Mouse (Mus musculus) right cerebral cortex, postnatal 10 days (tissue): Measurements from ENCODE around the gene Ctnna3.

Experiments used
- DNase-seq, 2 experiments: peaks; one replicate each; pipeline ENCODE4 v3.0.0; 2021; ENCODE audit warnings: low spot score in 2 of 2

Gene Ctnna3

DNA sequence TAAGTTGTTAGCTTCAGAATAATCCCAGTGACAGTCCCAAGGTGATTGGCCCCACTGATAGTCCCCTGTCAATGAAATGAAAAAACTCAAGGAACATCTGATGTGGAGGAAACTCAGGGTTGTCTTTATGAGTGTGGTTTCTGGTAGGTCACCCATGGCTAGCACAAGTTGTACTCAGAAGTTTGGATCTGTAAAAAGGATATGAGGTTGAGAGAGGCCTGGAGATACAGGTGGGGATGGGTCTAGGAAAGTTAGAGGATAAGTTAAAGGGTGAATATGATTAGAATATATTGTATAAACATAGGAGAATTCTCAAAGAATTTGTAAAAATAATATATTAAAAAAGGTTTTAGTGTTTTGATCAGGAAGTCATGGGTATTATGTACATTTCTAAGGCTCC is 497.4 kb downstream of the Ctnna3 start, which contains the start of gene Gm10118:
Gene Gm10118 (minus strand): TSS at position 101 of the 400 bp plus-strand sequence.
- no peak for DNase-seq

DNA sequence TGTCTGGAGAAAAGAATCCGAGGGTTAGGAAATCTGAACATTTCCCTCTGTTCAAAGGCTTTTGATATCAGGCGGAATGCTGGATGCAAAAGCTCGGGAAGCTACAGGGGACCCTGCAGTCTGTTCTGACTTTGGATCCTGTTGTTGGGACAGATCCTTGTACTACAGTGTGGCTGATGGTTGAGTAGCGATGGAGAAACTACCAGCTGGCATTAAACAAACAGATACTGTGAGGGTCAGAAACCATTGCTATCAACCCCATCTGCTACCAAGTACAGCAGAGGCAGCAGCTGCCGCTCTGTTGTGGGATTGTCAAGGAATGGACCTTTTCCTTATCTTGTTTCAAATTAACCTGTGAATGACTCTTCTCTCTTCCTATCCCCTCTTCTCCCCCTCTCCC is 504.0 kb downstream of the Ctnna3 start:
- DNase-seq: no peak

DNA sequence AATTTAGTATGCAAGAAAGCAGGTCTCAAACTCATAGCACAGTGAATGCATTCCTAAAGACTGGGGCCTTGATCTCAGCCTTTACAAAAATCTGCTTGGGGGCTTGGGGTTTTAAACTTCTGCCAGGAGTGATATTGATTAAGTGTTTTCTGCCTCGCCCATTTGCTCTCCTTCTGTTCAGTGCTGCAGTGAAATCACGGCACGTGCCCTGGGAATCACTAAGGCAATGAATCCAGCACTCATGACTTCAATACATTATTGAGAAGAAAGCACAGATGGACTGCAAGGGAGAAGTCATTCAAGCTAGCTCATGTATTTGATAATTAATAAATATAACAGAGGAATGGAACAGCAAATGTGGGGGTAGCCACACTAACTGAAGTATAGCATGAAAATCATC is 515.6 kb downstream of the Ctnna3 start:
- DNase-seq: no peak

DNA sequence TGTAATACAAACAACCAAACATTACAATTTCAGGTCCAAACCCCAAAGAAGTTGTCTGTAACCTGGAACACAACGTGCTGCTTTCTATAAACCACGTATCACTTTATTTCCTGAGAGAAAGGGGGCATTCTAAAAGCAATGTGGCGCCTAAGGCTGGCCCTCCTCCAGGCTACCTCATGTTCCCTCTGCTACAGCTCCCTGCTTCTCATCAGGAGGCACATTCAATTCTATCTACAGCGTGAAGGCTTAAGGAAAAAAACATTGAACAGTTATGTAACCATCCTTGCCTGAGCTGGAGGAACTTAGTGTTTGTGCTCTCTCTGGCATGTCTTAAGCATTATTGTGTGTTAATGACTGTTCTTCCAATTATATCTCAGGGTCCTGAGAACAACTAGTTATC is 517.4 kb downstream of the Ctnna3 start:
- no peak for DNase-seq

DNA sequence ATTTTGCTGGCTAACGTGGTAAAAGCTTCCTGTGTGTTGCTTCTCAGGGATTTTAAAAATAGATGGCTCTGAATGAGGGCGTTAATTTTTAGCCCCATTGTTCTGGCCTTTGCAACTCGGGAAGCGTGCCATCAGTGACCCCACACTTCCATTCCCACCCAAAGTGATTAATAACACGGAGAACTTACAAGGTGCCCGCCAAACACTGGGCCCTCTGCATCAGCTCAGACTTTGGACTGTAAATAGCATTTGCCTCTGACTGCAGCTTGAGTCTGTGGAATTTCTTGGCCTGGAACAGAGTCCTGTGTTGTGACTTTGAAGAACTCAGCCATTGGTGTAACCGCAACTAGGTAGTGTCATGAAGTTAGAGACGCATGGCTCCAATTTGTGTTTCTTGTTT is 521.0 kb downstream of the Ctnna3 start:
- DNase-seq: no peak

DNA sequence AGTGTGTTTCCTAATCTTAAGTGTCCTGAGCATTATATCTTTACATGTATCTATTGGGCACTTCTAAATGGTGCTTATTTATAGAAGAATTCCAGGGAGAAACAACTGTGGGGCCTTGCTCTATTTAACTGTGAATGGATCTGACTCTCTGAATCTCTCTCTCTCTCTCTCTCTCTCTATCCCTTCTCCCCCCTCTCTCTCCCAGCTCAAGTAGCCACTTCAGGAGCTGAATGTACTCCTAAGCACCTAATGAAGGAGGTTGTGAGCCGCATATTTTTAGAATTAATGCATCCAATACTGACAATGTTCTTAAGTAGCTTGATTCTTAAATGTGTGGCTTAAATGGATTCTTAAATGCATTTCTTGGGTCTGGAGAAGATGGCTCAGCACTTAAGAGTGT is 521.6 kb downstream of the Ctnna3 start:
- DNase-seq: no peak

DNA sequence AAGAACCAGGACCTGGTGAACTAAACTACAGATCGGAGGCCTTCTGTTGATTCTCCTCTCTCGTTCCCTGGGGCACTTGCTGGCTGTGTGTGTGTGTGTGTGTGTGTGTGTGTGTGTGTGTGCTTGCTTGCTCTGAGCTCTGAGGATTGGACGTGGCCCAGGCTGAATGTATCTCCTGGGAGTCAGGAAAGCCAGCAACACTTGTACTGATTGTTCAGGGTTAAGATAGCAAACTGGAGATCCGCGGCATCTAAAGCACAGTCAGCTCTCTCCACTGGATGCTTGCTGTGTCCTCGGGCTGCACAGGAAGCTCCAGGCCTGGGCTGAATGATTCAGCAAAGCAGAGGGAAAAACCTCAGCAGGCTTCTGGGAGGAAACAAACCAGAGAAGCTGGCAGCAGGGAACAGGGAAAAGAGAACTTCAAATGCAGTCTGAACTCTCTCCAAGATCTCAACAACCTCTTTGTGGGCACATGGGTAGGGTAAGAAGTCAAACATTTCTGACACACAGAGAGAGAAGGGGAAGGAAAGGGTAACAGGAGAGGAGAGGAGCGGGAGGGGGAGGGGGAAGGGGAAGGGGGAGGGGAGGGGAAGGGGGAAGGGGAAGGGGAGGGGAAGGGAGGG is 524.5 kb downstream of the Ctnna3 start:
- DNase-seq: no peak

DNA sequence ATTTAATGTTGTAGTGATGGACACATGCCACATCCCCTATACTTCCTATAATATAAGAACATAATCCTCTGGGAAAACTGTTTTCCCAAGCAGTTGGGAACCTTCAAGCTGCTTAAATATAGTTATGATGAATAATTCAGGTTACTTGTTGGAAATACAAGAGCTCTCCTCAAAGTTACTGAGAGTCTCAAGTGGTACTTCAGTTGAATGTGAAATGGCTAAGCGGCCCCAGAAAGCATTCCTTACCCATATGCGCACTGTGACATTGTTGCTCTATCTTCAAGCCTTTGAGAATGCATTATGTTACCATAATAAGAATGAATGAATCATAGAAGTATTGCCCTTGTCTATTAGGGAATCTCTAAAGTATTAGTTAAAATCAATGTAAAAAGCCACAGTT is 542.4 kb downstream of the Ctnna3 start:
- DNase-seq: no peak

DNA sequence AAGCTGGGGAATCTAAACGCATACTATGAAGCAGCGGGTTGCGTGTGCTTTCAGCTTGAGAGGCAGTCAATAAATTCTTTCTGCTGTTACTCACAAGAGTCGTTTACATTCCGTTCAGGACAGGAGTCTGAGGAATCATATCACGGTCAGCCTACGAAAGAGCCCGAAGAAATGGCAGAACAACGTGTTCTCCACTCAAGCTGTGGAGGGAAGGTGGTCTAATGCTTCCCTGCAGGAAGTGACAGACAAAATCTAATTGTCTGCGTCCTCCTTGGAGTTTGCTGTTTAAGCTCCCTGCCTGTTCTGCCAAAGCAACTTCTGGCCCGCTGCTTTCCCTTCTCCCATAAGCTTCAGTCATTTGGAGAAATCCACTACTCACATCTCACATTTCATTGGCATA is 548.2 kb downstream of the Ctnna3 start:
- DNase-seq: no peak

DNA sequence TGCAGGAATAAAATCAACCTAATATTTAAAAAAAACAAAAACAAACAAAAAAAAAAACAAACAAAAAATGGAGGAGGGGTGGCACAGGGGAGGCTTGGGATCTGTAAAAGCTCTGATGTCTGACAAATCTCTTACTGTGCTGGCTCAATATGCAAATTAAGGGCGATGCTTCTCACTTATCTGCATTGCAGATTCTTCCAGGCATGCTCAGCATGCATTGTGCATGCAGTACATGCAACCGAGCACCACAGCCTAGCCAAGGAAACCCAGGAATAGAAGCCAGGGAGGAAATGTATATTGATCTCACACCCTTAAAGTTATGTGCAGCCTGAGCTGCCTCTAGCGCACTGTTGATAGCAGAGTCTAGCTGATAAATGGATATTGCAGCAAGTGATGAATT is 548.6 kb downstream of the Ctnna3 start:
- no peak for DNase-seq

DNA sequence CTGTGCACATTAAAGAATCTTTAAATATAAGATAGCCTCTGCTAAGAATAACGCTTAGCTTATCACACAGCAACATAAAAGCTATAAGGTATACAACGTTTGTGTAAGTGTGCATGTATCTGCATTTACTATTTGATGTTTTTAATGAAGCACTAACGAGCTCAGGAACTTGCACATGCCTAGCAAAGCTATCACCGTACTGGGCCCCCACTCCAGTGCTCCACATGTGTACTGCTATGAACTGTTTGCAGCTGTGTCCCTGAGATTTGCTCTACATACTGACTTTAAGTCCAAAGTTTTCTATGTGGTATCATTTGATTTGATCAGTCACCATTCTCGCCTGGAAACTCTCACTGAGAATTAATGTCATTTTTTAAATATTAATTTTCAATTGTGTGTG is 549.1 kb downstream of the Ctnna3 start:
- DNase-seq: no peak

DNA sequence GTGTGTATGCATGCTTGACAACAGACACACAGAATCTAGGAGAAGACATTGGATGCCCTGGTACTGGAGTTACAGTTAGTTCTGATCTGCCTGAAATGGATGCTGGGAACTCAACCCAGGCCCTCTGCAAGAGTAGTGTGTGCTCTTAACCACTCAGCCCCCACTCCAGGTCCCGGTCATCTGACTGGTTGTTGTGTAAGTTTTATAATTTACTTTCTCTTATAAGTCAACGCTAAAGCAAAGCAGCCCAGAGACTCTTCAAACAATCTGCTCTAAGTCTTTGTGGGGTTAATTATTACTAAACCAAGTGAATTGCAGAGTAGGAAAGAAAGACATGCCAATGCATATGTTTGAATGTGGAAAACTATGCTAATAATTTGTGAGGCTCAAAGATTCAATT is 549.5 kb downstream of the Ctnna3 start:
- no peak for DNase-seq

DNA sequence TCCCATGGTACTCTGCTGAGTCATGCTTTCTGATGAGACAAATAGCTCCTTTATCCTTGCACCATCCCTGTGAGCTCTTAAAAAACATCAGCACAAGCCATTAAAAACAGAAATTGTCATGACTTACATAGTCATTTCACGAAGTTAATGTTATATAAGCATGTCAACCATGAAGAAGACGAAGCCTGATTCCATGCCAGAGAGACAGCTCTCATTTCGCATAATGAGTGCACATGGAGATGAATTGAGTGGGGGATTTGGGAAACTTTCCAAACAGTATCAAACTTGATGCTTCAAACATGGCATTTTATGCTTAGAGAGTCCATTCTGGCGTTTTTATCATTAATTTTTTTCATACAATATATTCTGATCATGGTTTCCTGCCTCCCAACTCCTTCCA is 555.7 kb downstream of the Ctnna3 start:
- no peak for DNase-seq

DNA sequence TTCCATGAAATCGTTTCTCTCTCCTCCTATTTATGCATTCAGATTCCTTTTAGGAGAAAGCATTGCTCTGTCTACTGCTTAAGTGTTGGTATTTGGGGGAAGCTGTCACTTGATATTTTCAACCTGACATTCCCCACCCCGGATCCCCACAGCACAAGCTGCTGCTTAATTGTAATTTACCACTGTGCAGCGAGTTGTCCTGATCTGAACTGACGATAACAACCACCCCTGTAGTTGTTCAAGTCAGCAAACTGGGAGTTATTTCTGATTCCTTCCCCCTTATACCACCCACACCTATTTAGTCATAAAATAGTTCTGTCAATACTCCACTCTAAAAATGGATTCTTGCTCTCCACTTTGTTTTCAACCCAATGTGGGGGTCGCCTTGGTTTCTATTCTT is 564.4 kb downstream of the Ctnna3 start:
- DNase-seq: no peak

DNA sequence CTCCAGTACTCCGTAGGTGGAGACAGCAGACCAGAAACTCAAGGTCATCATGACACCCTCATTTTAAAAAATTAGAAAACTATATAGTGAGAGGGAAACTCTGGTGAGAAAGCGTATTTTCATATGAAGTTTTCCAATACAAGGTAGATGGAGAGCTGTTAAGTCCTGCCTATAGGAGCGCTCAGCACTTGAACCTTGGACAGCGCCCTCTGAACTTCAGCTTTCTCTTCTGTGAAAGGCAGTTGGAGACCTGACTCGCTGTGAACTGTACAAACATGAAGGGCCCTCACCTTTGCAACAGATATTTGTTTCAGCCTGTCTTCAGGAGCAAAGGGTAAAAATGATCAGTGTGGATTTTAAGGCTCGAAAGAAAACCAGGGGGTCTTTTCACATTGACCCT is 571.6 kb downstream of the Ctnna3 start:
- DNase-seq: no peak

DNA sequence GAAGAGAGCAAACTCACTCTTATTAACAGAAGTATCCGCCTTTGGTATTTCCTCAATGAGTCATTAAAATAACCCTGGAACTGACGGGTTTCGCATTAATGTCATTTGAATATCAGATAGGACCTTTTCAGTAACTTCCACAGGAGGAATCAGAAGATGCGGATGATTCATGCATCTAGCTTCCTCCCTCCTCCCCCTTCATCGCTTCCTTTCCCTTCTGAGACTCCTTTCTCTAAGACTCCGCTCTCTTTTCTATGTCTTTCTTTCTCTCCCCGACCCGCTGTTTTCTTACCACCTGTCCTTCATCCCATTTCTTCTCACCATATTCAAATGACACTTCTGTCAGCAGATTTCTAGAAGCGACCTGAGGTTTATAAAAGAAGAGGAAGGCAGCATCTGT is 572.1 kb downstream of the Ctnna3 start:
- no peak for DNase-seq

DNA sequence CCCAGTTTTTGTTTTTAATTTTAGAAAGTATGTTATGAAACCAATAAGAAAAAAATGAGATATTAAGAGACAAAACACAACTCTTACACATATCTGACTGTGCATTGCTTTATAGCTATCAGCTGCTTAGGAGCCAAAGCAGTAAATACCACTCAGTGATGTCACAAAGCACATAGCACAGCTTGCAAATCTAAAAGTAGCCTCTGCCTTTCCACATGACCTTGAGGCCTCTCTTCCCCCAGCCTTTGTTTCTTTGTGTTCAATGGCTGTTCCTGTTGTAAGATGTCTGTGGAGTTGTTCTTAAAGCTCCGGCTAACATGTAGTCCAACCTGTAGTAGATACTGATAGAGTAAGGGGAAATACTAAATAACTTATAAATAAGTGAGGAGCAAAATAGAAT is 590.4 kb downstream of the Ctnna3 start:
- no peak for DNase-seq

DNA sequence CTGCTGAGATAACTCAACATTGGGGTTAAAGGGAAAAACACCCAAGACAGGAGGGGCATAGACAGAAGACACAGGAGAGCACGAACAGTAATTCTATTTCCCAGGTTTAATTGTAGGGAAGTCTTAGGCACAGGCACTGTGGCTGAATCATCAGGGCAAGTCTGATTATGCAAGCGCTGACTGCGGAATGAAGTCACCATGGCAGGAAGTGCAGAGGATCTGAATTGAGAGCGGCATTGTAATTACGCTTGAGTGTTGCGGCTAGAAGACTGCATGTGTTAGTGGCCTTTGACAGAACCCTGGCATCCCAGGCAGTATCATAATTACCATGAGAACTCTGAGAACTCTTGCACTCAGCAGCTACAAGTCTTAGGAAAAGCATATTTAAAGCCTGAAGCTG is 593.4 kb downstream of the Ctnna3 start:
- no peak for DNase-seq

DNA sequence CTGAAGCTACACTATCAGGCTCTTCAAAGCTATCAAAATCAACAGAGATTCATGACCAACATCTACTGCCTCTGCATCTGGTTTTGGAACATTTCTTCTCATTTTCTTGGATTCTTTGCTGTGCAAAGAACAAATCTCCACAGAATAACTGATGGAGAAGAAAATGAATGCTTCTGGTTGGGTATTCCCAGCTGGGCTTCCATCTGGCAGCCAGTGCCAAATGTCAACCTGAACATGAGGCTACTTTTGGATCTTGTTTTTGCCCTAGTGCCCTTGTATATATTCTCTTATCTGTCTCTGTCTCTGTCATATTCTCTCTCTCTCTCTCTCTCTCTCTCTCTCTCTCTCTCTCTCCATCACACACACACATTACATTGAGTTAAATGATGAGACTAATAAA is 601.0 kb downstream of the Ctnna3 start:
- DNase-seq: no peak

DNA sequence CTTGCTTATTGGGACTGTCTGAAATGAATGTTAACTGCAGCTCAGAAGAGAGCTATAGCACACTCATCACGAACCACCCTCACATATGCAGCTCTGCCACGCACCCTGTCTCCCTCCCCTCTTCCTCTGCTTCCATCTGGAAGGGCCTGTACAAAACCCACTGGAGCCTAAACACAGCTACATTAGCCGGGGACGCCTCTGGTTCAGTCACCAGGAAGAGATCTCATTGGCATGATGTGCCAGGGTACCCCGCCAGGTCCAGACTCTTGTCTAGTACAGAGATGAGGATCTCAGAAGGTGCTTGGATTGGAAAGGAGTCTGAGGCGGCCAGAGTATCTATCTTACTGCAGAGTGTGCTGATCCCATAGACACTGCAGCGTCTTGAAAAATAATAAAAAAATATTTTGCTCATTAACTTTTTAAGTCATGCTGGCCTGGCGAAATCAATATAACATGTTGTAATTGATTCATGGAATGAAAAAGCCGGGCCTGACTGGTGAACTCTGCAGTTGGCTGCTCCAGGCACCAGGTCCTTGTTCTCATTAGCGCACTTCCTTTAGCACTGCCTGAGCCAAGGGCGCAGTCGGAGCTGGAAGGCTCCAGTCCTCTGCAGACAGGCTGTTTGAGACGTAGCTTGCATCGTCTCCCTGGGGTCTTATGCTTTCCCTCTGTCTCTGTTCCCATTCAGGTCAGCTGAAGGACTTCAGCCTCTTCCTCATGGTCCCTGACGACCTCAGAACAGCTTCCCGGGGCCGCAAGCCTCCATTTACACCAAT is 610.0 kb downstream of the Ctnna3 start:
- DNase-seq: peak in 1 of 2 experiments; percentile 35

DNA sequence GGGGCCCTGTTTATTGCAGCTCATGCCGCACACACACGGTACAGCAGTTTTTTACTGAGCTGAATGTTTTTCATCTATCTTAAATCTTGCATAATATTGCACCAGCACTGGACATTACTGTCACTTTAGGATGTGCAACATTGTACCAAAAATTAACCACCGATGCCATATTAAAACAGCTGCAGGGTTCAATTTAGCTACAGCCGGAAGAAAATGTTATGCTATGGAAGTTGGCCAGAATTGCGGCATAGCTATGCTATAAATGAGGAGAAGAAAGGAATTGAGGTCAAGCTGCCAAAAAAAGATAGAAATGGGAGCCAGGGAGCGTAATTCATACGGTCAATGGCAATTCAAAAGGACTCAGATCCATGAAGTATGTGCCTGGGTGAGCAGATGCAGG is 611.3 kb downstream of the Ctnna3 start:
- no peak for DNase-seq

DNA sequence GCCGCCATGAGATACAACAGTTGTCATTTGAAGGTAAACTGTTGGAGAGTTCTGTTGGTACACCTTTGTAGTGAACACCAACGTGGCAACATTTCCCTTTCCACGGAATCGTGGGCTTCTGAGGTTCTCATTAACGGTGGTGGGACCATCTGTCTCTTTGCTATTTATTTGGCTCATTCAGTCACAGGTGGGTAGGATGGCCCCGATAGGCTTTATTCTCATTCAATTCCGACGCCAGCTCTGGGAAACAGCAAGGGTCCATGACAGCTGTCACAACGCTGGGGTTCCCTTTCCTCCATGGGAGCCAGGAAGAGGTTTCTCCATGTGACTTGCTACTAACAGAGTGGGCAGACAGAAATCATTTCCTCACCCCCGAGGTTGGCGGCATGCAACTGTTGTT is 612.0 kb downstream of the Ctnna3 start:
- no peak for DNase-seq

DNA sequence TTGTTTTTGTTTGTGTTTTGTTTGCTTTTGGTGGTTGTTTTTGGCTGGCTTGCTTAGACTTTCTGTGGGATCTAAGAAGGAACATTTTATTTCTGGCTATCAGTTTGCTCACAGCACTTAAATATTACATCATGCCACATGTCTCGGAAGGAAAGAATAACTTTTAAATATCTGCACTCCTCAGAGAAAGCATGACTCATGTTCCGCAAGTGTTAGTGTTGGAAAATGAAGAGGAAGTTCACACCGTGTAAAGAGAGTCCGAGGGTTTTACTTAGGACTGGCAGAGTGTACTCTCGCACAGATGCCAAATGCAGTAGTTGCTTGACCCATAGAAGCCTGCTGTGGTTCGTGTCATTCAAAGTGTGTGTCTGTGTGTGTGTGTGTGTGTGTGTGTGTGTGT is 619.3 kb downstream of the Ctnna3 start:
- peak in 1 of 2 experiments; percentile 20 for DNase-seq

DNA sequence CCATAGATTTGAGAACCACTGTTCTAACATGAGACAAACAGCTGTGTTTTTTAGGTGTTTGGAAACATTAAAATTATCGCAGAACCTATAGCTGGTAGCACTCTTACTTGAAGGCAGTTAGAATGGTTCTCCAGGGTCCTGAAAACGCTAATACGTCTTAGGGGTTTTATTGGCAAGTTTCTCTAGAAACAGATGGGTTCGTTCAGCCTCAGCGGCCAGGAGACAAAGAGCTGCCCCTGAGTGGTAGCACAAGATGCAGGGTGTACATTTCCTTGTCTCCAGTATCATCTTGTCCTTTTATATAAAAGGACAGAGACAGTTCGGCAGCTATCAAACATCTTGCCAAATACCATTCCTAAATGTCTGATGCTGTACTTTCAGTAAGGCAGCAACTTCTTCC is 620.0 kb downstream of the Ctnna3 start:
- peak in 1 of 2 experiments; percentile 3 for DNase-seq
